Comparison of ENCODE assay signal across 7 mouse cellular contexts in genomic region chrX:140456279-140456731, GRCm38 (mm10). TPM values are rescaled to one million over a fixed set of nuclear protein-coding genes. Genes with fewer than 3 reads are reported as not detected.
DNase-seq lines count a peak whose midpoint lies in the region; ATAC-seq and TF ChIP-seq lines count a peak whose summit lies in the region.

Prps1 (plus strand) TSS chrX:140456613.

- no peaks in the 10 kb centered on the region for H3K36me3 ChIP-seq in intestine, postnatal 0 days (ENCODE audit: control insufficient read depth, insufficient read depth)
- no peaks in the 10 kb centered on the region for H3K36me3 ChIP-seq in midbrain, embryonic 12.5 days
- H3K36me3 ChIP-seq in small intestine, adult 2 months (ENCODE audit: control insufficient read depth, insufficient read depth, low read length) = no peaks in the 10 kb centered on the region

- H3K4me1 ChIP-seq in intestine, postnatal 0 days (replicated peaks; ENCODE audit: control insufficient read depth, insufficient read depth, low read length) = no peaks in the 10 kb centered on the region
- H3K4me1 ChIP-seq in midbrain, embryonic 12.5 days = no peaks in the 10 kb centered on the region
- no peaks in the 10 kb centered on the region; the same call in 1 of the 2 replicates for H3K4me1 ChIP-seq in small intestine, adult 2 months (ENCODE audit: control insufficient read depth, insufficient read depth, insufficient read length, low read length)

- intact Hi-C loops in left cerebral cortex, postnatal 4 days (cut with DNase I) = no loop called here

- H3K9ac ChIP-seq in intestine, postnatal 0 days (ENCODE audit: low read depth, low read length) = peak within 1 kb of the TSS; percentile 31; the same call in 1 of the 2 replicates
- peak within 1 kb of the TSS; percentile 53; the same call in 1 of the 2 replicates for H3K9ac ChIP-seq in midbrain, embryonic 12.5 days (replicated peaks)

- 20% methylated on average over 26 of the region's 26 CpGs for WGBS in intestine, postnatal 0 days
- 21% methylated on average over 26 of the region's 26 CpGs for WGBS in midbrain, embryonic 12.5 days
- WGBS in small intestine, adult 2 months = 12% methylated on average over 26 of the region's 26 CpGs

- no peak within 1 kb of the TSS for H3K27ac ChIP-seq in intestine, postnatal 0 days (ENCODE audit: low read depth, low read length)
- H3K27ac ChIP-seq in midbrain, embryonic 12.5 days (replicated peaks) = no peak within 1 kb of the TSS
- H3K27ac ChIP-seq in small intestine, adult 2 months (ENCODE audit: insufficient read depth, low read depth, low read length) = no peak within 1 kb of the TSS

- peak; percentile 88 for ATAC-seq in intestine, postnatal 0 days
- ATAC-seq in midbrain, embryonic 12.5 days (ENCODE audit: low FRiP score, low read depth) = peak; percentile 91

- no peak for TF ChIP-seq CTCF in intestine, postnatal 0 days (IDR thresholded peaks at IDR 0.05; ENCODE audit: low read depth)
- no peak for TF ChIP-seq CTCF in small intestine, adult 2 months (IDR thresholded peaks at IDR 0.05; ENCODE audit: extremely low read depth, insufficient read length, insufficient replicate concordance, low read depth, low read length)

- peak; percentile 68 for DNase-seq in adrenal gland, adult 8-10 months
- DNase-seq in embryo, embryonic 9.5 days (ENCODE audit: extremely low spot score) = peak; percentile 83
- DNase-seq in gonadal fat pad, adult 2 months (ENCODE audit: low read depth) = no peak
- DNase-seq in left cerebral cortex, postnatal 4 days = peak; percentile 90

- H3K9me3 ChIP-seq in intestine, postnatal 0 days (ENCODE audit: control insufficient read depth) = no peaks in the 10 kb centered on the region
- no peaks in the 10 kb centered on the region for H3K9me3 ChIP-seq in midbrain, embryonic 12.5 days

- H3K4me3 ChIP-seq in intestine, postnatal 0 days (ENCODE audit: low read depth, low read length) = peak within 1 kb of the TSS; percentile 49
- H3K4me3 ChIP-seq in midbrain, embryonic 12.5 days = peak within 1 kb of the TSS; percentile 58
- H3K4me3 ChIP-seq in small intestine, adult 2 months (ENCODE audit: low read depth, low read length) = peak within 1 kb of the TSS; percentile 98

- TF ChIP-seq POLR2A in small intestine, adult 2 months (IDR thresholded peaks at IDR 0.05; ENCODE audit: low read depth, low read length) = peak; percentile 77; the same call in 1 of the 2 replicates

- H3K27me3 ChIP-seq in intestine, postnatal 0 days (replicated peaks; ENCODE audit: control insufficient read depth, insufficient read depth, low read length) = no peaks in the 10 kb centered on the region
- H3K27me3 ChIP-seq in midbrain, embryonic 12.5 days = peaks cover 35% of the 10 kb centered on the region; the same call in 1 of the 2 replicates
- no peaks in the 10 kb centered on the region for H3K27me3 ChIP-seq in small intestine, adult 2 months (ENCODE audit: control insufficient read depth, insufficient read depth, low read length)

- H3K4me2 ChIP-seq in intestine, postnatal 0 days (replicated peaks; ENCODE audit: low read depth) = peak within 1 kb of the TSS; percentile 70
- H3K4me2 ChIP-seq in midbrain, embryonic 12.5 days (replicated peaks) = peak within 1 kb of the TSS; percentile 55

RNA-seq across cellular contexts. Expression of gene Prps1, which starts in this region (rescaled TPM):
- total RNA-seq in adrenal gland, adult 8-10 months (2022) = 10 to 100 TPM; 18.5 to 32.8 (median 23.6) TPM
- 16.5 and 17.8 TPM in 2 replicates for polyA plus RNA-seq in gonadal fat pad, adult 2 months (2012; rRNA removed)
- 8.5 TPM in 2 replicates for polyA plus RNA-seq in intestine, postnatal 0 days (2015; fragmentation: Nextera tagmentation; extraction: Ambion mirVana)
- total RNA-seq in left cerebral cortex, postnatal 4 days (2021) = 10 to 100 TPM; 64.9 to 68.6 TPM
- polyA plus RNA-seq in midbrain, embryonic 12.5 days (2016; fragmentation: Nextera tagmentation; extraction: Ambion mirVana) = 61.4 and 66.6 TPM in 2 replicates
- polyA plus RNA-seq in small intestine, adult 2 months (2012; rRNA removed) = 1.7 and 3.4 TPM in 2 replicates
